Mouse (Mus musculus) limb, embryonic 14.5 days (tissue): ENCODE data around the gene Dnajb3. TPM values are rescaled to one million over a fixed set of nuclear protein-coding genes. Genes with fewer than 3 reads are reported as not detected.
"Not testable (repeated sequence)": the region's sequence is repeated elsewhere in the genome, so short reads cannot be mapped to it uniquely, and the experiment has no call there.

Source experiments
- ATAC-seq: fragments of 200-750 bp; cut with Nextera tagmentation; 2 replicates; pipeline ENCODE4 v1.8.0; 2017; ENCODE audit warnings: low read depth, moderate number of reproducible peaks, moderate TSS enrichment; ENCODE audit not compliant: low FRiP score
- DNase-seq: peaks from one replicate; pipeline ENCODE4 v3.0.0-alpha.2; 2015; ENCODE audit warnings: low spot score
- H3K27ac ChIP-seq: fragments of 300-500 bp; sonication (generic); replicated peaks from 2 replicates; pipeline ENCODE4 v1.5.1; 2014; ENCODE audit warnings: low read depth, mild to moderate bottlenecking, low read length, moderate library complexity, mixed read lengths
- H3K27me3 ChIP-seq: fragments of 300-500 bp; sonication (generic); 2 replicates; pipeline ENCODE4 v1.6.1; 2014; ENCODE audit warnings: low read length, mixed read lengths; ENCODE audit not compliant: control insufficient read depth, insufficient read depth
- H3K36me3 ChIP-seq: fragments of 300-500 bp; sonication (generic); 2 replicates; pipeline ENCODE4 v1.6.1; 2014; ENCODE audit warnings: mild to moderate bottlenecking, low read length, moderate library complexity, mixed read lengths; ENCODE audit not compliant: control insufficient read depth, insufficient read depth
- H3K4me1 ChIP-seq: fragments of 300-500 bp; sonication (generic); 2 replicates; pipeline ENCODE4 v1.6.1; 2014; ENCODE audit warnings: antibody characterized with exemption, low read length, mixed read lengths; ENCODE audit not compliant: control insufficient read depth, insufficient read depth
- H3K4me2 ChIP-seq: fragments of 300-500 bp; sonication (generic); replicated peaks from 2 replicates; pipeline ENCODE4 v1.6.1; 2014; ENCODE audit warnings: low read depth, mild to moderate bottlenecking, low read length, moderate library complexity; ENCODE audit not compliant: severe bottlenecking
- H3K4me3 ChIP-seq: fragments of 300-500 bp; sonication (generic); replicated peaks from 2 replicates; pipeline ENCODE4 v1.5.1; 2014; ENCODE audit warnings: low read length
- H3K9ac ChIP-seq: fragments of 300-500 bp; sonication (generic); 2 replicates; pipeline ENCODE4 v1.6.1; 2014; ENCODE audit warnings: mild to moderate bottlenecking, low read depth, low read length, moderate library complexity; ENCODE audit not compliant: severe bottlenecking
- H3K9me3 ChIP-seq: fragments of 300-500 bp; sonication (generic); 2 replicates; pipeline ENCODE4 v1.6.1; 2016; ENCODE audit warnings: low read length; ENCODE audit not compliant: control insufficient read depth
- POLR2A ChIP-seq: fragments of 200-500 bp; IDR thresholded peaks from 2 replicates; pipeline ENCODE4 v1.8.0; 2012; ENCODE audit warnings: inconsistent platforms, mild to moderate bottlenecking, moderate library complexity, borderline replicate concordance; ENCODE audit not compliant: insufficient read depth, insufficient read length; ENCODE audit errors: extremely low read depth
- WGBS: fragments of 180-500 bp; shearing (Covaris S2); extraction: QIAGEN DNeasy Blood & Tissue Kit; methylation state at CpG from one replicate; pipeline ENCODE4 v1.1.7; 2014; 5-methylcytosine and 5-hydroxymethylcytosine counted together
- polyA plus RNA-seq, 2 experiments: library from polyadenylated mRNA; depleted of rRNA in 1 of 2; stranded (reverse) in 1 of 2; unstranded in 1 of 2; fragments of >200 nt; fragmentation: Nextera tagmentation in 1 of 2; extraction: Ambion mirVana in 1 of 2; gene quantifications; 2 replicates each; pipeline versions ENCODE4 v1.2.1 to v1.2.3; 2012 to 2014

Gene Dnajb3
- polyA plus RNA-seq, 2 experiments: 9.1 to 10.5 TPM

GRCm38 (mm10) chr1:88228121-88228520, 22.5 kb upstream of the Dnajb3 start:
- Histone ChIP-seq H3K9me3 (peaks cover 77% of the 10 kb centered on the region), H3K36me3 (no peaks in the 10 kb centered on the region), H3K27ac (no peak overlapping the region), H3K27me3 (no peaks in the 10 kb centered on the region), H3K4me2 (no peak overlapping the region), H3K9ac (no peak overlapping the region), H3K4me3 (no peak overlapping the region), H3K4me1 (no peaks in the 10 kb centered on the region)
- TF ChIP-seq POLR2A: no peak
- WGBS: 69% methylated on average over 7 of the region's 7 CpGs
- ATAC-seq: no peak
- DNase-seq: no peak

- 54% methylated on average over 2 of the region's 2 CpGs for WGBS
- H3K36me3 ChIP-seq: no peaks in the 10 kb centered on the region
- DNase-seq: no peak
Measured at GRCm38 (mm10) chr1:88227482-88227881, 21.9 kb upstream of the Dnajb3 start.

DNA sequence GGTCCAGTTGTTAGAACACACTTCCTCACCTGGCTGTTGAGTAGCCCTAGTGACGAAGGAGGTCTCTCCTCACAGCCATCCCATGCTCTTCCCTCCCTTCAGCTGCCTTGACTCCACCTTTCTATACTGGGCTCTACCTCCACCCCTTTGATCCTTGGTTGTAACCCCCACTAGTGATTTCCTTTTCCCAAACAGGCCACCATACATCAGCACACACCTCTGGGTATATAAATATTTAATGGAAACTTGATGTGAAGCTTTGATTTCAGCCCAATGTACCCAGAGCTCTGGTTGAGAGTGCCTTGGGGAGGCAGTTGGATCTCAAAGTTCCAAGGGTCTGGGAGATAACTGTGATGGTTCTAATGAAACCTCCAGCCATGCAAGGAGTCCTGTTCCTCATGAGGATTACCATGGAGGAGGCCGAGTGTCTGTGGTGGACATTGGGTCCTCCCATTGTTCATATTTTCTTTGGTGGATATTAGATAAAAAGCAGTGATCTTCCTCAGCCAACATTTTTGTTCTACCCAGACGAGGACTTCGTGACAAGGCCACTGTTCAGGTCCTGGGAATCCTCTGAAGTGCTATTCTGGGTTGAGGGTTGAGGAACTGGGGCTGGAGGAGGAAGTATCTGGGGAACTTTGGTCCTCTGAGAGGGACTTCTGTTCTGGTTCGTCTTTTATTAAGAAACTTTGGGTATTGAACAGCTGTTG, 21.2 kb upstream of the Dnajb3 start, which contains the start of gene Mroh2a:
Mroh2a (plus strand) TSS at position 317 of the 710 bp plus-strand sequence.
- Histone ChIP-seq H3K27ac (no peak within 1 kb of the TSS), H3K4me2 (no peak within 1 kb of the TSS), H3K4me1 (no peaks in the 10 kb centered on the region), H3K36me3 (no peaks in the 10 kb centered on the region), H3K9ac (no peak within 1 kb of the TSS), H3K9me3 (peaks cover 68% of the 10 kb centered on the region), H3K27me3 (no peaks in the 10 kb centered on the region), H3K4me3 (no peak within 1 kb of the TSS)
- DNase-seq (no peak), ATAC-seq (no peak)
- TF ChIP-seq POLR2A: no peak
- 55% methylated on average over 5 of the region's 5 CpGs for WGBS

More at GRCm38 (mm10) chr1:88227482-88227881, 21.9 kb upstream of the Dnajb3 start:
- TF ChIP-seq POLR2A: no peak
- peaks cover 71% of the 10 kb centered on the region for H3K9me3 ChIP-seq
- no peak overlapping the region for H3K27ac ChIP-seq
- H3K4me1 ChIP-seq: no peaks in the 10 kb centered on the region
- H3K27me3 ChIP-seq: no peaks in the 10 kb centered on the region
- no peak for ATAC-seq
- no peak overlapping the region for H3K4me2 ChIP-seq
- no peak overlapping the region for H3K9ac ChIP-seq
- no peak overlapping the region for H3K4me3 ChIP-seq

GRCm38 (mm10) chr1:88225741-88226140, 20.2 kb upstream of the Dnajb3 start:
- Histone ChIP-seq H3K4me3 (no peak overlapping the region), H3K36me3 (no peaks in the 10 kb centered on the region), H3K9ac (no peak overlapping the region), H3K27ac (no peak overlapping the region), H3K4me2 (no peak overlapping the region), H3K9me3 (peaks cover 57% of the 10 kb centered on the region), H3K27me3 (no peaks in the 10 kb centered on the region), H3K4me1 (no peaks in the 10 kb centered on the region)
- no peak for DNase-seq
- no peak for ATAC-seq
- TF ChIP-seq POLR2A: no peak

DNA sequence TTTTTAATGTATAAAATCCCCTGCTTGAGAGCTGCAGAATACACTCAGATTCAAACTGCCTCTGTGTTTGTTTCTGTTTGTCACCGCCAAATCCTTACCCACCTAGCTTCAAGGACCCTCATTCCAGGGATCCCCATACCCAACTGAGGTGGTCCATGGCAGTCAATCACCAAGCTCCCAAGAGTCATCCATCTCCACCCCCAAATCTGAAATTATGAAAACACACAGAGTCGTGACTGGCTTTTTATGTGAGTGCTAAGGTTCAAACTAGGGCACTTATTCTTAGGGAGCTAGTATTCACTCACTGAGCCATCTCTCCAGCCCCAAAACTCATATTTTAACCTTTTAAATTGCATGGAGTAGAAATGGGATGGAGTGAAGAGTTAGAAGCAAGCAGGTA, 19.7 kb upstream of the Dnajb3 start:
- ATAC-seq, H3K36me3 ChIP-seq, H3K27me3 ChIP-seq, H3K4me2 ChIP-seq, H3K9ac ChIP-seq, H3K4me3 ChIP-seq, H3K4me1 ChIP-seq, H3K27ac ChIP-seq, DNase-seq: not testable (repeated sequence)
- H3K9me3 ChIP-seq: peaks cover 53% of the 10 kb centered on the region
- WGBS: 45% methylated on average over 2 of the region's 2 CpGs
